Mouse (Mus musculus) intestine, embryonic 15.5 days (tissue): ENCODE results near the gene Vtcn1. TPM values are rescaled to one million over a fixed set of nuclear protein-coding genes. Genes with fewer than 3 reads are reported as not detected.
A peak's percentile ranks its signal among the peaks of the same experiment; 100 is the strongest.

Experiments used
- ATAC-seq: fragments of 200-750 bp; cut with Nextera tagmentation; 2 replicates; pipeline ENCODE4 v1.8.0; 2017; ENCODE audit warnings: moderate TSS enrichment, moderate library complexity
- H3K27ac ChIP-seq: fragments of 300-500 bp; sonication (generic); 2 replicates; pipeline ENCODE4 v1.5.1; 2015; ENCODE audit warnings: mild to moderate bottlenecking, inconsistent platforms
- H3K27me3 ChIP-seq: fragments of 300-500 bp; sonication (generic); replicated peaks from 2 replicates; pipeline ENCODE4 v1.6.1; 2015; ENCODE audit warnings: inconsistent platforms
- H3K36me3 ChIP-seq: fragments of 300-500 bp; sonication (generic); 2 replicates; pipeline ENCODE4 v1.6.1; 2015; ENCODE audit warnings: inconsistent platforms
- H3K4me1 ChIP-seq: fragments of 300-500 bp; sonication (generic); replicated peaks from 2 replicates; pipeline ENCODE4 v1.6.1; 2015; ENCODE audit warnings: inconsistent platforms
- H3K4me2 ChIP-seq: fragments of 300-500 bp; sonication (generic); replicated peaks from 2 replicates; pipeline ENCODE4 v1.6.1; 2015; ENCODE audit warnings: mild to moderate bottlenecking, inconsistent platforms
- H3K4me3 ChIP-seq: fragments of 300-500 bp; sonication (generic); replicated peaks from 2 replicates; pipeline ENCODE4 v1.5.1; 2015; ENCODE audit warnings: inconsistent platforms
- H3K9ac ChIP-seq: fragments of 300-500 bp; sonication (generic); 2 replicates; pipeline ENCODE4 v1.6.1; 2015; ENCODE audit warnings: inconsistent platforms
- H3K9me3 ChIP-seq: fragments of 300-500 bp; sonication (generic); 2 replicates; pipeline ENCODE4 v1.6.1; 2016; ENCODE audit warnings: inconsistent platforms
- WGBS: fragments of 180-500 bp; shearing (Covaris S2); methylation state at CpG from one replicate; pipeline ENCODE4 v1.1.7; 2015; 5-methylcytosine and 5-hydroxymethylcytosine counted together
- polyA plus RNA-seq: library from polyadenylated mRNA; unstranded; fragments of >200 nt; fragmentation: Nextera tagmentation; extraction: Ambion mirVana; gene quantifications from 2 replicates; pipeline ENCODE4 v1.2.1, GENCODE M21; 2015

Vtcn1 gene
- polyA plus RNA-seq, 1 experiment from 2014 or later, result 0.38 TPM

DNA sequence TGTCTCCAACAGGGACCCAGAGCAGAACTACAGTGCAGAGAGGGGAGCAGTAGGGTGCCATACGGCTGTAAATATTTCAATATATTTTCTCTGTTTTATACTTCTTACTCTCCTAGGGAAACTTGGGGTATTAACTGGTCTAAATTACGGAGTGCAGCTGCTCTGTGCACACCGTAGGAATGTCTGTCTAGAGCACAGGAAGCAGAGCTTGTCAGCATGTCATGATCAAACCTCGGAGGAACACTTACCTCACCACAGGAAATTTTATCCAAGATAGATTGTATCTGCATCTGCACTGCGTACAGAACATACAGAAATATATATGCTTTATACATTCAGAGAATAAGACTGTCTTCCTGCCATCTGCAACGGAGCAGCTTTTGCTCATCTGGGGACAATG, 83.3 kb downstream of the Vtcn1 start:
- H3K27ac ChIP-seq, result no peak overlapping the region
- H3K36me3 ChIP-seq, result no peaks in the 10 kb centered on the region
- no peak overlapping the region for H3K9ac ChIP-seq
- WGBS, result 39% methylated on average over 6 of the region's 6 CpGs
- ATAC-seq, result no peak
- no peak overlapping the region for H3K4me2 ChIP-seq
- H3K4me1 ChIP-seq, result 0 out of 2 replicates have a peak, but pooled peaks cover 5% of the 10 kb centered on the region
- no peak overlapping the region for H3K4me3 ChIP-seq
- H3K27me3 ChIP-seq, result no peaks in the 10 kb centered on the region
- H3K9me3 ChIP-seq, result no peaks in the 10 kb centered on the region

GRCm38 (mm10) chr3:100910621-100911020, 85.4 kb downstream of the Vtcn1 start:
- 35% methylated on average over 5 of the region's 5 CpGs for WGBS
- H3K9ac ChIP-seq, result no peak overlapping the region
- H3K4me1 ChIP-seq, result 0 out of 2 replicates have a peak, but pooled peaks cover 5% of the 10 kb centered on the region
- H3K27me3 ChIP-seq, result no peaks in the 10 kb centered on the region
- no peak overlapping the region for H3K4me2 ChIP-seq
- no peak for ATAC-seq
- H3K36me3 ChIP-seq, result no peaks in the 10 kb centered on the region
- no peaks in the 10 kb centered on the region for H3K9me3 ChIP-seq
- no peak overlapping the region for H3K4me3 ChIP-seq
- H3K27ac ChIP-seq, result peak overlapping the region; percentile 24; the same call in 1 of the 2 replicates

DNA sequence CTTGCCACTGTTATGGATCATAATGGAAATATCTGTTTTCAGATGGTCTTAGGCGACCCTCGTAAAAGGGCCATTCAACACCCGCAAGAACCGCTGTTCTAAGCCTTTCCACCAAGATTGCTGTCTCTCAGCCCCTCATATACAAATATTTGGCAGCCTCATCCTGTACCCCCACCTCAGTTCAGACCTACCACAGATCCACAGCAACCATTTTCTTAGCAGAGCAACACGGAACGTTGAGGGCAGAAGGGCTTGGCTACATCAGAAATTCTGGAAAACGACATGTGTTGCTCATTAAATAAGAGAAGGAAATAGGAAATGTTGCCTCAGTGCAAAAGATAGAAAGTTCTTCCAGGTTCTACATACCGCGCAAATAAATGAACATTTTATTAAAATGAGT, 85.8 kb downstream of the Vtcn1 start:
- Histone ChIP-seq H3K36me3 (no peaks in the 10 kb centered on the region), H3K4me3 (no peak overlapping the region), H3K4me2 (no peak overlapping the region), H3K27ac (peak overlapping the region; percentile 24; the same call in 1 of the 2 replicates), H3K4me1 (0 out of 2 replicates have a peak, but pooled peaks cover 5% of the 10 kb centered on the region), H3K9ac (no peak overlapping the region), H3K9me3 (no peaks in the 10 kb centered on the region), H3K27me3 (no peaks in the 10 kb centered on the region)
- WGBS, result 45% methylated on average over 9 of the region's 9 CpGs
- no peak for ATAC-seq

- peak; percentile 79 for ATAC-seq
- no peak overlapping the region for H3K4me3 ChIP-seq
- 39% methylated on average over 7 of the region's 7 CpGs for WGBS
- no peaks in the 10 kb centered on the region for H3K27me3 ChIP-seq
- H3K4me2 ChIP-seq, result no peak overlapping the region
- 0 out of 2 replicates have a peak overlapping the region, but pooled peaks have one; percentile 25 for H3K27ac ChIP-seq
- H3K36me3 ChIP-seq, result no peaks in the 10 kb centered on the region
- H3K4me1 ChIP-seq, result 0 out of 2 replicates have a peak, but pooled peaks cover 5% of the 10 kb centered on the region
- H3K9me3 ChIP-seq, result no peaks in the 10 kb centered on the region
- no peak overlapping the region for H3K9ac ChIP-seq
Measured at GRCm38 (mm10) chr3:100911498-100912213, 86.4 kb downstream of the Vtcn1 start.

GRCm38 (mm10) chr3:100916844-100917243, 91.6 kb downstream of the Vtcn1 start:
- Histone ChIP-seq H3K4me1 (no peaks in the 10 kb centered on the region), H3K27ac (no peak overlapping the region), H3K9me3 (no peaks in the 10 kb centered on the region), H3K4me3 (no peak overlapping the region), H3K4me2 (no peak overlapping the region), H3K9ac (no peak overlapping the region), H3K27me3 (no peaks in the 10 kb centered on the region), H3K36me3 (no peaks in the 10 kb centered on the region)
- 15% methylated on average over 7 of the region's 7 CpGs for WGBS
- ATAC-seq, result no peak

GRCm38 (mm10) chr3:100920611-100921140, 95.4 kb downstream of the Vtcn1 start:
- H3K9me3 ChIP-seq, result no peaks in the 10 kb centered on the region
- WGBS, result 76% methylated on average over 9 of the region's 9 CpGs
- H3K9ac ChIP-seq, result no peak overlapping the region
- H3K36me3 ChIP-seq, result no peaks in the 10 kb centered on the region
- no peak overlapping the region for H3K4me2 ChIP-seq
- no peak for ATAC-seq
- H3K4me1 ChIP-seq, result peaks cover 9% of the 10 kb centered on the region
- H3K27me3 ChIP-seq, result no peaks in the 10 kb centered on the region
- no peak overlapping the region for H3K4me3 ChIP-seq
- H3K27ac ChIP-seq, result no peak overlapping the region

- peaks cover 9% of the 10 kb centered on the region for H3K4me1 ChIP-seq
Measured at GRCm38 (mm10) chr3:100921825-100922505, 96.7 kb downstream of the Vtcn1 start, which contains the start of gene Trim45. Gene Trim45 (plus strand): TSS chr3:100922202.

DNA sequence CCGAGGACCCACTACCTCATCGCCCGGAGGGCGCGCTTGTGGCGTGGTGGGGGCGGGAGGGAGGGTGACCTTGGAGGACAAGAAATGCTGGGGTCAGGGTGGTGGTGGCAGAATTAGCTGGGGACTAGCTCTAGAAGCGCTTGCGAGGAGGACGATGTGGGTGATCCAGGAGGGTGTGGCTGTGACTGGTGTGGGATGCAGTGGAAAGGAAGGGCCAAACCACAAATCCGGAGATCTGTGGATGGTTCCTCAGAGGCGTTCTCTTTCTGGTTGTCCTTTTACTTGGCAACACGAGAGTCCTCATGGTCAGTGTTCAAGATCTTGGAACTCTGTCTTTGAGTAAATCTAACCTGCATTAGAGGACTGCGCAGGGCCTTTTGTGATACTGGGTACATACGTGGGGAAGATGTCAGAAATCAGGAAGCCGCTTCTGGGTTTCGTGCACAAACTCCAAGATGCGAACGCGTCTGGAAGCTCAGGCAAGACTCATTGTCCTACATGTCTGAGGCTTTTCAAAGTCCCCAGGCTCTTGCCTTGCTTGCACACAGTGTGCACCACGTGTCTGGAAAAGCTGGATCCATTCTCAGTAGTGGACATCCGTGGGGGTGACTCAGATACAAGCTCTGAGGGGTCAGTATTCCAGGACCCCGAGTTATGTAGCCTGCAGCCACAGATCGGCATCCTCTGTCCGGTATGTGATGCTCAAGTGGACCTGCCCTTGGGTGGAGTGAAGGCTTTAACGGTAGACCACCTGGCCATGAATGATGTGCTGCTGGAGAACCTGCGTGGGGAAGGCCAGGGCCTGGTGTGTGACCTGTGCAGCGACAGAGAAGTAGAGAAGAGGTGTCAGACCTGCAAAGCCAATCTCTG, 97.5 kb downstream of the Vtcn1 start:
- Histone ChIP-seq H3K36me3 (no peaks in the 10 kb centered on the region), H3K4me1 (peaks cover 9% of the 10 kb centered on the region), H3K9me3 (no peaks in the 10 kb centered on the region), H3K4me2 (peak overlapping the region; percentile 76), H3K9ac (peak overlapping the region; percentile 63), H3K27me3 (no peaks in the 10 kb centered on the region), H3K4me3 (peak overlapping the region; percentile 55), H3K27ac (peak overlapping the region; percentile 39)
- peak; percentile 69 for ATAC-seq
- 30% methylated on average over 28 of the region's 28 CpGs for WGBS

More at GRCm38 (mm10) chr3:100921825-100922505, 96.7 kb downstream of the Vtcn1 start, which contains the start of gene Trim45:
- ATAC-seq, result peak; percentile 99
- no peaks in the 10 kb centered on the region for H3K27me3 ChIP-seq
- WGBS, result under 1% methylated on average over 39 of the region's 39 CpGs
- H3K4me3 ChIP-seq, result peak within 1 kb of the TSS; percentile 55
- H3K9ac ChIP-seq, result peak within 1 kb of the TSS; percentile 63
- H3K4me2 ChIP-seq, result peak within 1 kb of the TSS; percentile 76
- H3K27ac ChIP-seq, result peak within 1 kb of the TSS; percentile 57
- H3K36me3 ChIP-seq, result no peaks in the 10 kb centered on the region
- no peaks in the 10 kb centered on the region for H3K9me3 ChIP-seq

- no peak for ATAC-seq
Measured at GRCm38 (mm10) chr3:100924065-100924732, 98.9 kb downstream of the Vtcn1 start.

GRCm38 (mm10) chr3:100925176-100925575, 99.9 kb downstream of the Vtcn1 start:
- Histone ChIP-seq H3K36me3 (no peaks in the 10 kb centered on the region), H3K9me3 (no peaks in the 10 kb centered on the region), H3K4me2 (no peak overlapping the region), H3K27me3 (no peaks in the 10 kb centered on the region), H3K4me1 (peaks cover 9% of the 10 kb centered on the region), H3K27ac (no peak overlapping the region), H3K9ac (no peak overlapping the region), H3K4me3 (no peak overlapping the region)
- WGBS, result 72% methylated on average over 16 of the region's 16 CpGs
- no peak for ATAC-seq

More at GRCm38 (mm10) chr3:100924065-100924732, 98.9 kb downstream of the Vtcn1 start:
- no peaks in the 10 kb centered on the region for H3K36me3 ChIP-seq
- no peak overlapping the region for H3K4me3 ChIP-seq
- no peaks in the 10 kb centered on the region for H3K9me3 ChIP-seq
- no peak overlapping the region for H3K9ac ChIP-seq
- H3K27ac ChIP-seq, result no peak overlapping the region
- peaks cover 9% of the 10 kb centered on the region for H3K4me1 ChIP-seq
- no peaks in the 10 kb centered on the region for H3K27me3 ChIP-seq
- 69% methylated on average over 6 of the region's 6 CpGs for WGBS
- H3K4me2 ChIP-seq, result no peak overlapping the region

GRCm38 (mm10) chr3:100931332-100932076, 106.2 kb downstream of the Vtcn1 start:
- Histone ChIP-seq H3K27ac (no peak overlapping the region), H3K36me3 (no peaks in the 10 kb centered on the region), H3K4me1 (no peaks in the 10 kb centered on the region), H3K4me3 (no peak overlapping the region), H3K9me3 (no peaks in the 10 kb centered on the region), H3K4me2 (no peak overlapping the region), H3K9ac (no peak overlapping the region), H3K27me3 (no peaks in the 10 kb centered on the region)
- no peak for ATAC-seq
- 92% methylated on average over 23 of the region's 23 CpGs for WGBS
